Mouse (Mus musculus): ENCODE data around the gene 2610008E11Rik.

GRCm38 (mm10) chr10:79106325-79107282 lies 9.2 kb upstream of the 2610008E11Rik start:
- TF ChIP-seq CTCF (IDR thresholded peaks at IDR 0.05) = no peak
- TF ChIP-seq EP300 (IDR thresholded peaks at IDR 0.05; ENCODE audit: insufficient read depth, low read depth, low read length) = no peak
